Mouse (Mus musculus): ENCODE results near the gene Mybphl.

GRCm38 (mm10) chr3:108392793-108393192, 28.1 kb downstream of the Mybphl start:
- TF ChIP-seq CTCF (IDR thresholded peaks at IDR 0.05) = no peak
- no peak for TF ChIP-seq EP300 (IDR thresholded peaks at IDR 0.05)

All from lung, postnatal 0 days (tissue).